Mouse (Mus musculus) limb, embryonic 13.5 days (tissue): Measurements from ENCODE around the gene Polr2h. TPM values are rescaled to one million over a fixed set of nuclear protein-coding genes. Genes with fewer than 3 reads are reported as not detected.
"Not testable (repeated sequence)": the region's sequence is repeated elsewhere in the genome, so short reads cannot be mapped to it uniquely, and the experiment has no call there.

Experiments
- ATAC-seq: fragments of 200-750 bp; cut with Nextera tagmentation; 2 replicates; pipeline ENCODE4 v1.8.0; 2017; ENCODE audit warnings: low read depth, moderate number of reproducible peaks, moderate TSS enrichment; ENCODE audit not compliant: low FRiP score
- H3K27ac ChIP-seq: fragments of 300-500 bp; sonication (generic); 2 replicates; pipeline ENCODE4 v1.5.1; 2015; ENCODE audit warnings: inconsistent platforms, mild to moderate bottlenecking, moderate library complexity
- H3K27me3 ChIP-seq: fragments of 300-500 bp; sonication (generic); 2 replicates; pipeline ENCODE4 v1.6.1; 2015; ENCODE audit warnings: mild to moderate bottlenecking, inconsistent platforms
- H3K36me3 ChIP-seq: fragments of 300-500 bp; sonication (generic); 2 replicates; pipeline ENCODE4 v1.6.1; 2015; ENCODE audit warnings: inconsistent platforms, mild to moderate bottlenecking, moderate library complexity
- H3K4me1 ChIP-seq: fragments of 300-500 bp; sonication (generic); 2 replicates; pipeline ENCODE4 v1.6.1; 2015; ENCODE audit warnings: inconsistent platforms
- H3K4me2 ChIP-seq: fragments of 300-500 bp; sonication (generic); replicated peaks from 2 replicates; pipeline ENCODE4 v1.6.1; 2015; ENCODE audit warnings: inconsistent platforms, mild to moderate bottlenecking, moderate library complexity
- H3K4me3 ChIP-seq: fragments of 300-500 bp; sonication (generic); 2 replicates; pipeline ENCODE4 v1.5.1; 2015; ENCODE audit warnings: moderate library complexity, mild to moderate bottlenecking, inconsistent platforms
- H3K9ac ChIP-seq: fragments of 300-500 bp; sonication (generic); 2 replicates; pipeline ENCODE4 v1.6.1; 2015; ENCODE audit warnings: mild to moderate bottlenecking, inconsistent platforms
- H3K9me3 ChIP-seq: fragments of 300-500 bp; sonication (generic); 2 replicates; pipeline ENCODE4 v1.6.1; 2016; ENCODE audit warnings: inconsistent platforms
- WGBS: fragments of 180-500 bp; shearing (Covaris S2); methylation state at CpG from one replicate; pipeline ENCODE4 v1.1.7; 2015; 5-methylcytosine and 5-hydroxymethylcytosine counted together
- polyA plus RNA-seq: library from polyadenylated mRNA; unstranded; fragments of >200 nt; fragmentation: Nextera tagmentation; extraction: Ambion mirVana; gene quantifications from 2 replicates; pipeline ENCODE4 v1.2.1, GENCODE M21; 2015

Polr2h gene
- 117 and 118 TPM in 2 replicates for polyA plus RNA-seq

DNA sequence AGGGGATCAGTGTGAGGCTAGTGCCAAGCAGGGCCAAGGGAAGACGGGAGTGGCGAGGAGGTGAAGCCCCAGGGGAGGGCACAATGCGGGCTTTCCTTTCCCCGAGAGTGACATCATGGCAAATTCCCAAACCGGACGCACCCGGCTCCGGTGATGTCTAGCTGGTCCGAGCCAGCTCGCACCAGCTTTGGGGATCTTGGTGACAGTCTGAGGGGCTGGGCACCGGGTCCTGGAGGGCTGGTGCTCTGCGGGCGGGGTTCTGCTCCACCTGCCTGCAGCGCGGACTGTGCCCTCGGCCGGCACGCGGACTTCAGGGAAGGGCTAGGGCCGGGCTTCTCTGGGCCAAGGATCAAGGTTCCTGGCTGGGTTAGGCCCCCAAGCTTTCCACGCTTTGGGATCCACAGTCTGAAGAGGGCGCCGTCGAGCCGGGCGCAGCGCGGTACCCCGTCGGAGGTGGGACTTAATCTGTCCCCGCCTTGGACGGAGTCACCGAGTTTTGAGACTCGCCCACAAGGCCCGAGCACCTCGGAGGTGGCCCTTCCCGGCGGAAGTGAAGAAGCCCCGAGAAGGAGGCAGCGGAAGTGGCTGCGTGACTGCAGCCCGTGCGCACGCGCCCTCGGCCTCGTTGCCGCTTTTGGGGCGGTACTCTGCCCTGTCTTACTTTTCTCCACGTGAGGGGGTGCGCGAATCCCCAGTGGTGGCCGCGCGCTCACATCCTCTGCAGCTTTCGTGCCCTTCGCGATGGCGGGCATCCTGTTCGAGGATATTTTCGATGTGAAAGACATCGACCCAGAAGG lies at the start of gene Polr2h, which contains the start of gene Clcn2:
Gene Polr2h (plus strand): TSS at position 485 of the 797 bp plus-strand sequence.
Gene Clcn2 (minus strand): TSS at position 566 of the 797 bp plus-strand sequence.
- WGBS = 0% methylated on average over 59 of the region's 62 CpGs
- Histone ChIP-seq H3K9me3 (no peaks in the 10 kb centered on the region), H3K27ac (peak within 1 kb of the TSS; percentile 95), H3K27me3 (no peaks in the 10 kb centered on the region), H3K4me1 (peaks cover 36% of the 10 kb centered on the region), H3K36me3 (peaks cover 38% of the 10 kb centered on the region), H3K4me2 (peak within 1 kb of the TSS; percentile 78), H3K4me3 (peak within 1 kb of the TSS; percentile 65), H3K9ac (peak within 1 kb of the TSS; percentile 82)
- ATAC-seq = peak; percentile 81

DNA sequence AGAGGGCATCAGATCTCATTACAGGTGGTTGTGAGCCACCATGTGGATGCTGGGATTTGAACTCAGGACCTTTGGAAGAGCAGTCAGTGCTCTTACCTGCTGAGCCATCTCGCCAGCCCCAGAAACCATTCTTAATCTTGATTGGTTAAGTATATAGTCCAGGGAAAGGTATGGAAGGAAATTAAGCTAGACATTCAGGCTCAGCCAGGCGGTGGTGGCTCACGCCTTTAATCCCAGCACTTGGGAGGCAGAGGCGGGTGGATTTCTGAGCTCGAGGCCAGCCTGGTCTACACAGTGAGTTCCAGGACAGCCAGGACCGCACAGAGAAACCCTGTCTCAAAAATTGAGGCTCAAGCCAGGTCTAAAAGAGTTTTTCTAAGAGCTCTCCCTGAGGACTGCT lies 49.5 kb upstream of the Polr2h start, which contains the start of gene Eif4g1:
Gene Eif4g1 (plus strand): TSS at position 301 of the 400 bp plus-strand sequence.
- WGBS = 96% methylated on average over 4 of the region's 6 CpGs
- peaks cover 18% of the 10 kb centered on the region for H3K36me3 ChIP-seq
- H3K9me3 ChIP-seq, H3K27me3 ChIP-seq, H3K9ac ChIP-seq, H3K4me2 ChIP-seq, H3K4me1 ChIP-seq, H3K4me3 ChIP-seq, ATAC-seq, H3K27ac ChIP-seq: not testable (repeated sequence)

DNA sequence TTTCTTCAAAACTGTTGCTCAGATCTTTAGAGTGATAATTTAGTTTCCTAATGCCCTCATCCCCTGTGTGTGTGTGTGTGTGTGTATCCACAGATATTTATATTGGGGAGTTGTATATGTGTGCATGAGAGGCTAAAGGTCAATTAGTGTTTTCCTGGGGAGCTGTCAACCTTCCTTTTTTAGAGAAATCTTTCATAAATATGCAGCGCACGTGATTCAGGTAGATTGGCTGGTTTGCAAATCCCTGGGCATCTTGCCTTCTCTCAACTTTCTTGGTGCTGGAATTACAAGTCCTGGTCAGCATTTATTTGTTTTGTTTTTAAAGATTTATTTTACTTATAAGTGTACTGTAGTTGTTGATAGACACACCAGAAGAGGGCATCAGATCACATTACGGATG lies 47.2 kb upstream of the Polr2h start:
- no peak overlapping the region for H3K27ac ChIP-seq
- no peaks in the 10 kb centered on the region for H3K9me3 ChIP-seq
- peaks cover 23% of the 10 kb centered on the region for H3K4me1 ChIP-seq
- H3K36me3 ChIP-seq = peaks cover 11% of the 10 kb centered on the region
- no peaks in the 10 kb centered on the region for H3K27me3 ChIP-seq
- H3K4me2 ChIP-seq = no peak overlapping the region
- no peak overlapping the region for H3K9ac ChIP-seq
- H3K4me3 ChIP-seq = no peak overlapping the region
- no peak for ATAC-seq
- WGBS = 88% methylated on average over 3 of the region's 3 CpGs

DNA sequence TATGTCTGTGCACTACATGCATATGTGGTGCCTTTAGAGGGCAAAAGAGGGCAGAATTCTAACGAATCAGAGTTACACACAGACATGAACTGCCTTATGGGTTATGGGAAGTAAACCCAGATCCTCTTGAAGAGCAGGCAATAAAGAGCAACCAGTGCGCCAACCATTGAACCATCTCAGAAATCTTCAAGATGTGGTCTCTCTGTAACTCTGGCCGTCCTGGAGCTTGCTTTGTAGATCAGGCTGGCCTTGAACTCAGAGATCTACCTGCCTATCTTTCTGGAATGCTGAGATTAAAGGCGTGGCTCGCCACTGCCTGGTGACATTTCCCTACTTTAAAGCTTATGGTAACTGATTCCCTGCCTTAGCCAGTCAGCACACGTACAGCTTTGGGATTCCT lies 45.6 kb upstream of the Polr2h start:
- H3K9ac ChIP-seq = no peak overlapping the region
- H3K27ac ChIP-seq = no peak overlapping the region
- no peak for ATAC-seq
- H3K4me1 ChIP-seq = peaks cover 24% of the 10 kb centered on the region
- peak overlapping the region; percentile 95 for H3K4me3 ChIP-seq
- WGBS = 24% methylated on average over 6 of the region's 6 CpGs
- peaks cover 27% of the 10 kb centered on the region for H3K36me3 ChIP-seq
- peak overlapping the region; percentile 99 for H3K4me2 ChIP-seq
- no peaks in the 10 kb centered on the region for H3K27me3 ChIP-seq
- no peaks in the 10 kb centered on the region for H3K9me3 ChIP-seq

DNA sequence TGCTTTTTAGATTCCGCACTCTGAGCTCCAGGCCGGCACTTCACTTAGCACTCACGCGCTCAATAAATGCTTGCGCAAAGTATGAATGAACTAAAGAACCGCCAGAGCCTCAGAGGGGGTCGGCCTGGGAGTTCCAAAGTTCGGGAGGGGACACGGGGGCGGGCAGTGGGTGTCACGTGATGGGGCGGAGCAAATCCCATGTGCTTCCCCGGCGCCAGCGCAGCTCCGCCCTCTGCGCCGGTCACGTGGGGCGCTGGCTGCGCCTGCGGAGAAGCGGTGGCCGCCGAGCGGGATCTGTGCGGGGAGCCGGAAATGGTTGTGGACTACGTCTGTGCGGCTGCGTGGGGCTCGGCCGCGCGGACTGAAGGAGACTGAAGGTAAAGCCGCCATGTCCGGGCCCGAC lies 45.0 kb upstream of the Polr2h start:
- Histone ChIP-seq H3K4me2 (peak overlapping the region; percentile 99), H3K4me3 (peak overlapping the region; percentile 95), H3K9me3 (no peaks in the 10 kb centered on the region), H3K27me3 (no peaks in the 10 kb centered on the region), H3K9ac (peak overlapping the region; percentile 98), H3K36me3 (peaks cover 33% of the 10 kb centered on the region), H3K4me1 (peaks cover 28% of the 10 kb centered on the region), H3K27ac (peak overlapping the region; percentile 94)
- 0% methylated on average over 37 of the region's 38 CpGs for WGBS
- peak; percentile 97 for ATAC-seq

DNA sequence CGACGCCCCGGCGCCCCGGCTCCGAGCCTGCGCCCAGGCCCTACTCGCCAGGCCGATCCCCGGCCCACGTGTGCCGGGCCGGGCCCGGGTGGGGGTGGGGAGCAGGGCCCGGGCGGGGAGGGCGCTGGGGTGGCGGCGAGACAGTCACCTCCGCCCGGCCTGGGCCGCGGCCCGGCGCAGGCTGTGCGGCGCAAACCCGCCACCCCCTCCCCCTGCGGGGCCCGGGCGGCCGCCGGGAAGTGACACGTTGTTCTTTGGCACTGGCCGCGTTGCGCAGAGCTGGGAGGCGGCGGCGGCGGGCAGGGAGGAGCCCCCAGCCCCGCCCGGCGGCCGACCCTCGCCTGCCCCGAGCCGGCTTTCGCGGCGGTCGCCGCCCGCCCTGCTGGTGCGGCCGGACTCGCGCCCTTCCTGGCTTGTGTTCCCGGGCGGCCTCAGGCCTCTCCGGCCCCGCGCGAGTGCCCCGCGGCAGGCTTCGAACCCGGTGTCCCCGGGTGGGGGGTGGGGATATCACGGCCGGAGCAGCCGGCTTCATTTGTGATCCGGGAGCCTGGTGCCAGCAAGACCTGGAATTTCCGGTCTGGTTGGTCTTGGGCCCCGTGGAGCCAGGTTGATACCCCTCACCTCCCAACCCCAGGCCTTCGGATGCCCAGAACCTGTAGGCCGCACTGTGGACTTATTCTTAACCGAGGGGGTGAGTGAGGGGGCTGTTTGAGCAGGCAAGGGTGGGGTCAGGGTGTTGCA lies 44.3 kb upstream of the Polr2h start:
- H3K4me2 ChIP-seq = peak overlapping the region; percentile 99
- H3K4me3 ChIP-seq = peak overlapping the region; percentile 95
- ATAC-seq = no peak; the same call in 1 of the 2 replicates
- peaks cover 39% of the 10 kb centered on the region for H3K36me3 ChIP-seq
- H3K9ac ChIP-seq = peak overlapping the region; percentile 98
- H3K4me1 ChIP-seq = peaks cover 29% of the 10 kb centered on the region
- no peaks in the 10 kb centered on the region for H3K27me3 ChIP-seq
- under 1% methylated on average over 36 of the region's 78 CpGs for WGBS
- H3K9me3 ChIP-seq = no peaks in the 10 kb centered on the region
- peak overlapping the region; percentile 94 for H3K27ac ChIP-seq

DNA sequence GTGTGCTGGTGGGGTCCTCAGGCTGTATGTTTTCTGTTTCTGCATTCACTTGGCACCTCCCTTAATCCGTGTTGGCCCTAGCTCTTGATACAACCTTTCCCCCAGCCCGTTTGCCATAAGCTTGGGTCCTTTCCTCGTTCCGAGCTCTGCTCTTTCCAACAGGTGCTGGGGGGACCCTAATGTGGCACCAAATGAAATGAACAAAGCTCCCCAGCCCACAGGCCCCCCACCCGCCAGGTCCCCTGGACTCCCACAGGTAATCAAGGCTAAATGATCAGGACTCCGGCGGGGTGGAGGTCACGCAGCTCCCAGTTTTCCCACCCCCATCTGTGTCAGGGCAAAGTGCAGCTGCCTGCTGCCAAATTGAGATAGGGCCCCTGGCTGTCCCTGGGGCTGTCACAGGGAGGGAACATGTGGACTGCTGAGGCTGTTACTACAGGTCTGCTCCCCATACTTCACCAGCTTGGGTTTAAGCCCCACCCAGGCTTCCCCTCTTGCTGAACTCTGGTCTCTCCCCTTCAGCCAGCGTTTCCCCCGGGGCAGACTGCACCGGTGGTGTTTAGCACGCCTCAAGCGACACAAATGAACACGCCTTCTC lies 43.7 kb upstream of the Polr2h start:
- Histone ChIP-seq H3K36me3 (peaks cover 46% of the 10 kb centered on the region), H3K4me2 (peak overlapping the region; percentile 99)

DNA sequence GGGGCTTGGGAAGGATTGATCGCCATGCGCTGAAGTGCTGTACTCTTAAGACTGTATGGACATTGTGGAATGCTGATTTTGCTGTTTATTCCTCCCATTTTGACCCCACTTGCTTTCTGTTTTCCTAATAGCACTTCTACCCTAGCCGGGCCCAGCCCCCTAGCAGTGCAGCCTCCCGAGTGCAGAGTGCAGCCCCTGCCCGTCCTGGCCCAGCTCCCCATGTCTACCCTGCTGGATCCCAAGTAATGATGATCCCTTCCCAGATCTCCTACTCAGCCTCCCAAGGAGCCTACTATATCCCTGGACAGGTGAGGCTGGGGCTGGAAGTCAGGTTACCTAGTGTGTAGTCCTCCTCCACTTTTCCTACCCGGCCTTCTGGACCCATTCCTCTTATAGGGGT lies 42.3 kb upstream of the Polr2h start:
- Histone ChIP-seq H3K4me3 (peak overlapping the region; percentile 95; the same call in 1 of the 2 replicates), H3K9ac (no peak overlapping the region)

More for the DNA sequence above, 43.7 kb upstream of the Polr2h start:
- Histone ChIP-seq H3K4me3 (peak overlapping the region; percentile 95), H3K27ac (peak overlapping the region; percentile 94), H3K4me1 (peaks cover 29% of the 10 kb centered on the region), H3K27me3 (no peaks in the 10 kb centered on the region), H3K9ac (peak overlapping the region; percentile 98), H3K9me3 (no peaks in the 10 kb centered on the region)
- ATAC-seq = no peak
- WGBS = 9% methylated on average over 14 of the region's 14 CpGs

DNA sequence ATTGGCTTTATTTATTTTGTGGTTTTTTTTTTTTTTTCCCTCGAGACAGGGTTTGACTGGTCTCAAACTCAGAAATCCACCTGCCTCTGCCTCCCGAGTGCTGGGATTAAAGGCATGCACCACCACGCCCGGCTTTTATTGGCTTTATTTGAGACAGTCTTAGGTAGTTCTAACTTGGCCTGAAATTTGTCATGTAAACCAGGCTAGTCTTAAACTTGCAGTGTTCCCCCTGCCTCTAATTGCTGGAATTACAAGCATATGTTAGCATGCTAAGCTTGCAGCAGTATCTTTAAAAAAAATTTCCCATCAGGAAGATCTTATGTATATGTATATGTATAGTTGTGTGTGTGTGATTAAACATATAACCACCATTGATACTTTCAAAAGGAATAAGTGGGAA lies 40.8 kb upstream of the Polr2h start:
- no peak overlapping the region for H3K4me3 ChIP-seq
- peaks cover 75% of the 10 kb centered on the region for H3K36me3 ChIP-seq
- no peak for ATAC-seq
- 67% methylated on average over 4 of the region's 4 CpGs for WGBS
- H3K27me3 ChIP-seq = no peaks in the 10 kb centered on the region
- no peak overlapping the region for H3K27ac ChIP-seq
- no peaks in the 10 kb centered on the region for H3K9me3 ChIP-seq
- no peak overlapping the region for H3K4me2 ChIP-seq
- H3K4me1 ChIP-seq = peaks cover 27% of the 10 kb centered on the region
- H3K9ac ChIP-seq = no peak overlapping the region

More for the DNA sequence above, 42.3 kb upstream of the Polr2h start:
- Histone ChIP-seq H3K4me2 (peak overlapping the region; percentile 99), H3K4me1 (peaks cover 29% of the 10 kb centered on the region), H3K9me3 (no peaks in the 10 kb centered on the region), H3K27me3 (no peaks in the 10 kb centered on the region), H3K27ac (no peak overlapping the region), H3K36me3 (peaks cover 60% of the 10 kb centered on the region)
- 91% methylated on average over 6 of the region's 6 CpGs for WGBS
- ATAC-seq = no peak

DNA sequence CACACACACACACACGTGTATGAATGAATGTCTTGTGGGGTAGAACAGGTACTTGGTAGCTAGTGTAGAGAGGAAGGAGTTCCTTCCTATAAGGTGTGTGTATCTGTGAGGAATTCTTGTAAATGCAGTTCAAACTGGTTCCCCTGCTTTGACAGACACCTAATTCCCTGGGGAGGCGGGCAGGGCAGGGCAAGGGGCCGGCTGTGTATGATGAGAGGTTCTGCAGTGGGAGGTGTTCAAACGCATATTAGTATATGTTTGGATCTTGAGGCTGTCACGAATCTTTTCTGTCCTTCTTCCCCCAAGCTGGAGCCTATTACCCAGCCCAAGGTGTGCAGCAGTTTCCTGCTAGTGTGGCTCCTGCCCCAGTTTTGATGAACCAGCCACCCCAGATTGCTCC lies 40.1 kb upstream of the Polr2h start:
- Histone ChIP-seq H3K36me3 (peaks cover 82% of the 10 kb centered on the region), H3K9me3 (no peaks in the 10 kb centered on the region), H3K27ac (no peak overlapping the region), H3K4me3 (no peak overlapping the region), H3K27me3 (no peaks in the 10 kb centered on the region), H3K9ac (no peak overlapping the region), H3K4me1 (peaks cover 23% of the 10 kb centered on the region), H3K4me2 (no peak overlapping the region)
- no peak for ATAC-seq
- WGBS = 80% methylated on average over 5 of the region's 5 CpGs

DNA sequence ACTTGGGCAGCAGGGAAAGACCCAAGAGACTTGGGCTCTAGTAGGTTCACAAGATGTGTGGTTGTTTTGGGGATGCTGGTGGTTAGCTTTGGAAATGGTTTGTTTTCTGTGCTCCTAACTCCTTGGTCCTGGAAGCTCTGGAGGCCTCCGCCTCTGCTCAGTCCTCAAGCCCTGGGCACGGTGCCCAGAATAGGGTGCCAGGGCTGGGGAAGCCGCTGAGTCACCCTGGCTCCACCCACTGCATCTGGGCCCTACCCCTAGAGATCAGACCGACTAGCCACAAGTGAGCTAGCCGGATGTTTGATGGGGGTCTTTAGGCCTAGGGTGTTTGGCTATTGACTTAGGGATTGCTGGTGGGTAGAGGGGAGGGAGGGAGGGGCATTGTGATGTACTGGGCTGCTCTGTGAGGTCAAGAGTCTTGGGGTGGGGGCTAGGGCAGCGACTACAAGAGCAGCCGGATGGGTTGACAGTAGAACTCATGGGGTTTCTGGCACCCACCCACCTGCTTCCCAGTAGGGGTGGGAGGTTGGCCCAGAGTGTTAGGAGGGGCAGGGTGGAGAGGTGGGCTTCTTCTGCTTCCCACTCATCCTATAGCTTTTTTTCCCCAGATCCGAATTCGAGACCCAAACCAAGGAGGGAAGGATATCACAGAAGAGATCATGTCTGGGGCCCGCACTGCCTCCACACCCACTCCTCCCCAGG lies 39.3 kb upstream of the Polr2h start:
- WGBS = 88% methylated on average over 10 of the region's 10 CpGs
- Histone ChIP-seq H3K27me3 (no peaks in the 10 kb centered on the region), H3K9ac (no peak overlapping the region), H3K4me2 (no peak overlapping the region), H3K9me3 (no peaks in the 10 kb centered on the region), H3K4me3 (no peak overlapping the region), H3K27ac (no peak overlapping the region), H3K4me1 (peaks cover 23% of the 10 kb centered on the region), H3K36me3 (peaks cover 89% of the 10 kb centered on the region)
- ATAC-seq = no peak
